Mouse (Mus musculus) left cerebral cortex, postnatal 4 days (tissue): Measurements from ENCODE around the gene Klhl25. TPM values are rescaled to one million over a fixed set of nuclear protein-coding genes. Genes with fewer than 3 reads are reported as not detected.
"Not testable (repeated sequence)": the region's sequence is repeated elsewhere in the genome, so short reads cannot be mapped to it uniquely, and the experiment has no call there.

Experiments used
- DNase-seq: peaks from one replicate; pipeline ENCODE4 v3.0.0-alpha.2; 2022
- intact Hi-C: fragments of 180-260 bp; cut with DNase I; formaldehyde crosslinking; loops from one replicate; pipeline ENCODE4 v1.15.1; 2025
- total RNA-seq, 2 experiments: library from RNA; stranded (reverse); gene quantifications; 2 replicates each; pipeline ENCODE4 v1.2.3; 2021

Gene Klhl25
- total RNA-seq, 2 experiments from 2014 or later = 29.6 to 33.5 TPM

GRCm38 (mm10) chr7:75872255-75872654, 24.1 kb downstream of the Klhl25 start:
- no peak for DNase-seq
- intact Hi-C loops = no loop called here

DNA sequence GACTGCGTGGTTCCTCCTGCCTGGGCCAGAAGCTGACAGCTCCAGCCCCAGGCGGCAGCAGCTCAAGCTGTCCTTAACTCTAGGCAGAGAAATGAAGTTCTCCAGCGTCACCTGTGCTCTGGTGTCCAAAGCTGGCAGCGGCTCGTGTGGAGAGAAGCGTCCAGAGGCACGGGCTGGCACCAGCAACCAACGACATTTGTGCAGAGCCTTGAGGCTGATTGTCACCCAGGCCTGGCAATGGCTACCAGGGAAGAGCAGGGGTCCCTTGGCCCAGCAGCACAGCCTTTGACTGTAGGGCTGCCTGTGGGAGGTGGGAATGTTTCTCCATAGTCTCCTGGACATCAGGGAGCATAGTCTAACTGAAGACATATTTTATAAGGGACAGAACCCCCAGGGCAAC, 24.6 kb downstream of the Klhl25 start:
- intact Hi-C loops = no loop called here
- no peak for DNase-seq

DNA sequence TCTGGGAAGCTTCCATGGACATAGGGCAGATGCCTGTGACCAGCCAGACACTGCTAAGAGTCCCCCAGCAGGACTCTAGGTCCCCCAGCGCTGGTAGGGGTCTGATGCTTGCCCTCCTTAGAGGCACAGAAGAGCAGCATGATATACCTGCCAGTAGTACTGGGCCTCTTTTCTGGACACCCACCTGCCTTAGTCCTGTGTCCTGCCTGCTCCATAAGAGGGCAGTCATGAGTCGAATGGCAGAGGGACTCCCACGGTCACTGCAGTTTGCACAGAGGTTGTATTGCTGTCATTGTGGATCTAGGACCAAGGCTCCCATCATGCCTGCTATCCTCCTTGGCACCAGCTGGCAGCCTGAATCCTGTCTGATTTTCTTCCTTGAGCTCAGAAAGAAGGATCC, 25.1 kb downstream of the Klhl25 start:
- no peak for DNase-seq
- intact Hi-C loops = no loop called here

DNA sequence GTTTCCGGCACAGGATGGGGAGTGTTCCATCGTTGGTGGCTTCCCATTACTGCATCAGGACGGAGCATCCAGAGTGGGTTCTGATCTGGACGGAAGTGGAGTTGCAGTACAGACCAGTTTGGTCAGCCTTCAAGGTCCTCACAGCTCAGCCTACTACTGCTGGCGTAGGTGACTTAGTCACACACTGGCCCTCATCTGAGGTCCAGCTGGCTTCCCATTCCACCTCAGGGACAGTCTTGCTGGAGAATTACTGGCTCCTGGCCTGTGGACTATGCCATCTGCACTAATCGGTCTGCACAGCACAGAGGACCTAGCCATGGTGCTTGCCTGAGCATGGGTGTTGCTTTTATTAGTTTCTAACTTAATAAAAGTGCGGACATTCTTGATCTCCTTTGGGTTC, 25.6 kb downstream of the Klhl25 start:
- intact Hi-C loops = no loop called here

GRCm38 (mm10) chr7:75879436-75879835, 31.3 kb downstream of the Klhl25 start:
- intact Hi-C loops, DNase-seq: not testable (repeated sequence)

More for the DNA sequence above, 25.6 kb downstream of the Klhl25 start:
- DNase-seq = no peak

GRCm38 (mm10) chr7:75880236-75880635, 32.1 kb downstream of the Klhl25 start:
- intact Hi-C loops = loop anchor here (5.0 to 10.0 kb wide), 3 partner anchors 143 to 515 kb away; no protein-coding TSS in a partner anchor
- DNase-seq = no peak

DNA sequence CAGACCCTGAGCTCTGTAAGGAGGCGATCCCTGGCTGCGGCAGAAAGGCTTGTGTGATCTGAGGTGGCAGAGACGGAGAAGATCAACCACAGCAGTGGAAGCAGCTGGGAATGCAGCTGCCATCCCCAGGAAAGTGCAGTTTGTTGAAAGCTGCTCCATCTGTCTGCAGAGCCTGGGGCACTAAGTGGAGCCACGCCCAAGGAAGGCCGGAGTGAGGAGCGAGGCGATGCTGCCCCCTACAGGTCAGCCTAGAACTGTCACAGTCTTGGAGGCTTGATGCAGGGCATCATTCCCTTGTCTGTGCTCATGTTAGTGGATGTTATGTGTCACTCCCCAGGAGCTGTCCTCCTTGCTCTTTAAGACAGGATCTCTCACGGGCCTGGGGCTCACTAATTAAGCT, 32.5 kb downstream of the Klhl25 start:
- intact Hi-C loops = loop anchor here (5.0 to 10.0 kb wide), 3 partner anchors 143 to 516 kb away; no protein-coding TSS in a partner anchor
- DNase-seq = peak; percentile 88

DNA sequence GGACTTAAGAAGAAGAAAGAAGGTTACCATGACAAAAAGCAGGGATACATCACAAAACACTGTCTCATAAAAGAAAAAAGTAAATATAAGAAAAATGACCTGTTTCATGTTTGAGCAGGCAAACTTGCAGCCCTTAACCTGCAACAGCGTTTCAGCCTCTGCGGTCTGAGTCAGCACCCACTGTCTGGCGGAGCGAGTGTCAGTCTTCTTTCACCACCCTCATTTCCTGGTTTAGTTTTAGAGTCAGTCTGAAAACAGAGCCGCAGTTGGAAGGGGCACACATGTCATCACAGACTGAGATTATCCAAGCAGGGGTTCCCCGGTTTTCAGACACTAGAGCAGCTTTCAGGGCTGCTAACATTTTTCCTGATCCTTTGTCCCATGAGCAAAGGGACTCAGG, 33.3 kb downstream of the Klhl25 start:
- DNase-seq = no peak
- intact Hi-C loops = loop anchor here (5.0 to 10.0 kb wide), 3 partner anchors 144 to 517 kb away; no protein-coding TSS in a partner anchor

- DNase-seq = no peak
- intact Hi-C loops = loop anchor here (5.0 to 10.0 kb wide), 3 partner anchors 144 to 517 kb away; no protein-coding TSS in a partner anchor
Measured at GRCm38 (mm10) chr7:75881791-75882190, 33.7 kb downstream of the Klhl25 start.

DNA sequence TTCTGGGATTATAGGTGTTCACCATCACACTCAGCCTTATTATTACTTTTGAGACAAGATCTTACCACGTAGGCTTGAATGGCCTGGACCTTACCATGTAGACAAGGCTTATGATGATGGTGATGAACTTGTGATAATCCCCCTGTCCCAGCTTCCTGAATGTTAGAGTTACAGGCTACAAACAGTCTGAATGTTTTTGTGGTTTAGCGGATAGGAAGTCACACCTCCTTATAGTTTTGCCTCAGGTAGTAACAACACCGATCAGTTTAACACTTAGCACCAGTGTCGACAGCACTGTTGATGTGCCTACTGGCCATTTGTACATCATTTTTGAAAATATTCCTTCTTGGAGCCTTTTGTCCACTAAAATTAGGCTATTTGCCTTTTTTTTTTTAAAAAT, 43.4 kb downstream of the Klhl25 start:
- DNase-seq = no peak
- intact Hi-C loops = no loop called here

GRCm38 (mm10) chr7:75892737-75893136, 44.6 kb downstream of the Klhl25 start:
- no peak for DNase-seq
- intact Hi-C loops = no loop called here

- DNase-seq = no peak
- intact Hi-C loops = no loop called here
Measured at GRCm38 (mm10) chr7:75893709-75894108, 45.6 kb downstream of the Klhl25 start.

- DNase-seq = no peak
- intact Hi-C loops = no loop called here
Measured at GRCm38 (mm10) chr7:75897041-75897440, 48.9 kb downstream of the Klhl25 start.

GRCm38 (mm10) chr7:75899102-75899501, 51.0 kb downstream of the Klhl25 start:
- no peak for DNase-seq
- intact Hi-C loops = no loop called here

DNA sequence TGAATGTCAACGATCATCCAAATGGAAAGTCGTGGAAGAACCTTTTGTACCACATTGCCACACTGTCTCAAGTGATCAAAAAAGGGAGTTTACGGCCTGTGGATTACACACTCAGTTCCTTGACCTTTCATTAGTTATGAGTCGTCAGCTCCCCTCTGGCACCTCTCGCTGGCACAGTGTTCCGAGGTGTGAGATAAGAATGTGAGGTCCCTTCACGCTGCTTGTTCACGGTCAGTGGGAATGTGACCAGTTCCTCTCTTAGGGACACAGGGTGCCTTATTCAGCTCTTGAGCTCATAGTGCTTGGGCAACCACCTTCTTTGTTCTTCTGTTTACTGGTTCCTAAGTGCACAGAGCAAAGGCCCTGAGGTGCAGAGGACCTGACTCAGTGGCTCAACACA, 51.4 kb downstream of the Klhl25 start:
- intact Hi-C loops = no loop called here
- no peak for DNase-seq

DNA sequence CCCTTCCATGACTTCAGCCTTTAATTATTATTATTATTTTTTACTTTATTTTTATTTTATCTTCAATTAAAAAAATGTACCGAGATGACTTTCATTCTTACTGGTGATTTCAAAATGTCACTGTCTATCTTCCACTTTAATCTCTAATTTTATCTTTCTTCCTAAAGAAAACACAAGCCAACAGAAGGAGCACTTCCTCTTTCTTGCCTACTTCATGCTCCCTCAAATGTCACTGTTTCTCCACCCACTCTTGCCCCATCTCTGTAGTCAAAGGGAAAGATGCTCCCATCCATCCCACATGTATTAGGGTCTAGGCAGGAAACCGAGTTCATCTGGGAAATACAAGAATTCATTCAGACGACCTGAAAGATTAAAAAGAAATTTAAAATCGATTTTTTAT, 51.8 kb downstream of the Klhl25 start:
- intact Hi-C loops = no loop called here

DNA sequence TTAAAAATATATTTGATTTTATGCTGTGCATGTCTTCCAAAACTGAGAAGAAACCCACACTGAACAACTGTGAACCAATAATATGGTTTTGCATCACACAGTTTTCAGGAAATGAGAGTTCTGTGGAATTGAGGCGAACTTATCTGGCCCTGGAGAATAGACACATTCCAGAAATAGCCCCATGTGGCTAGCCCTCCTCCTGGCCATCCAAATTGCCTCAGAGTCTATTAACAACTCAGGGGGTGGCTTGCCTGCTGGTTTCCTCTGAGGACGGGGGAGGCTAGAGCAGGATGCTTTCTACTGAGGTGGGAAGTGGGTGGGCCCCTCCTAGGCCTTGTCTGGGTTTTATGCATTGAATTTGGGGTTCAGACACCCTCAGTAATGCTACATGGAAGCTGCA, 57.0 kb downstream of the Klhl25 start:
- no peak for DNase-seq
- intact Hi-C loops = no loop called here

More for the DNA sequence above, 51.8 kb downstream of the Klhl25 start:
- DNase-seq = no peak

DNA sequence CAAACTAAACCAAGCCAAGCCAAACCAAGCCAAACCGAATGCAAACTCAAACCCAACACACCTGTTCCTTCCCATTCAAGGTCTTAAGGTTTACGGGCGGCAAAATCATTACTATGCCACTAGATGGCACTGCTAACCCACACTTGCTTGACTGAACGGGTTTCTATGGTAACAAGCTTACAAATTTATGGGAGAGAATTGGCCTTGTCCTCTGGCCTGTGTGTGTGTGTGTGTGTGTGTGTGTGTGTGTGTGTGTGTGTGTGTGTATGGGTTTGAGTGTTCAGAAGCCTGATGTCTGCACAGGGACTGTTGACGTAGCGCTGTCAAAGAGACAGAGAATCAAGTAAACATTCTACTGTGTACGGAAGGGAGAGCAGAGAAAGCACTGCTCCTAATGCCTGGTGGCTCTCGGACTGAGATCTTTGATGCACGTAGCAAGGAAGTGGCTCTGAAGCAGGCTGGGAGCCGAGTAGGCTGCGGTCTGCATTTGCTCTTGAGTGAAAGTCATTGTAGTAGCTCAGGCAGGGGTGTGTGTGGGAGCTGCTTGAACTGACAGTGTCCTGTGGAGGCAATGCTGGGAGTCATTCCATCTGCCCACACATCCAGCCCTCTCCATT, 62.0 kb downstream of the Klhl25 start:
- DNase-seq = peak; percentile 38
- intact Hi-C loops = no loop called here

DNA sequence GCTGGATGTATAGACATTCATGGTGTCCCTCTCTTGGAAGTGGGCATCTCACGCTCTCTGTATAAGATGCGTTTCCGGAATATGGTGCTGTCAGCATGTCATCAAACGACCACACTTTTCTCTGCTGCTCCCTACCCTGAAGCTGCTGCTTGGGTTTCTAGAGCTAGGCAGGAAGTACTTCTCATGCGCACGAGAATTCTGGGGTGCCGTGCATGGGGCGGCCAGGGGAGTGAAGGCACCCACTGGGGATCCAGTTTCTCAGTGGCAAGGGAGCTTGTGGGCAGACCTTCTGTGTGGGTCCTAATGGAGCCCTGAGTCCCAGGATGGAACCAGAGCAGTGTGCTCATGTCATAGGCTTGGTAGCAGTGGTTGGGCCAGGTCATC, 62.5 kb downstream of the Klhl25 start:
- intact Hi-C loops = no loop called here
- no peak for DNase-seq

GRCm38 (mm10) chr7:75913952-75914351, 65.8 kb downstream of the Klhl25 start:
- intact Hi-C loops = no loop called here
- peak; percentile 82 for DNase-seq

DNA sequence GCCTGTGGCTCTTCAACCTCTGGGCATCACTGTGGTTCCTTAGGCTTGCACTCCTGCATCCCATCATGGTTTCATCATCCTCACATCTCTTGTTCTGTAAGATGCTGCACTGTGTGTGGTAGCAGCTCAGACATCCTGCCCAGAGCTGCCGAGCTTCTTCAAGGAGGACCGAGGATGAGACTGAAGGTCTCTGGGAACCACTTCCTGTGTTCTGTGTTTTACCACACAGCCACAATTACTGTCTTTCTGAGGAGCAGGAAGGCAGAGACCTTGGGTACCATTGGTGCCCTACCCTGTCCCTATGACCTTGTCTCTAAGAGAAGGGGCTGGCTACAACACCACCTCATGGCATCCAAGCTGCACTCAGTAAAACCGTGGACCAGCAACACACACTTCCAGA, 67.4 kb downstream of the Klhl25 start:
- DNase-seq, intact Hi-C loops: not testable (repeated sequence)

- intact Hi-C loops = no loop called here
- no peak for DNase-seq
Measured at GRCm38 (mm10) chr7:75917662-75918061, 69.6 kb downstream of the Klhl25 start.

- intact Hi-C loops = loop anchor here (10.0 kb wide), 2 partner anchors 365 to 435 kb away; no protein-coding TSS in a partner anchor
Measured at GRCm38 (mm10) chr7:75919745-75920144, 71.6 kb downstream of the Klhl25 start.

More at GRCm38 (mm10) chr7:75919745-75920144, 71.6 kb downstream of the Klhl25 start:
- DNase-seq = not testable (repeated sequence)
